Mouse (Mus musculus): ENCODE data around the gene Lrrc8b.

DNA sequence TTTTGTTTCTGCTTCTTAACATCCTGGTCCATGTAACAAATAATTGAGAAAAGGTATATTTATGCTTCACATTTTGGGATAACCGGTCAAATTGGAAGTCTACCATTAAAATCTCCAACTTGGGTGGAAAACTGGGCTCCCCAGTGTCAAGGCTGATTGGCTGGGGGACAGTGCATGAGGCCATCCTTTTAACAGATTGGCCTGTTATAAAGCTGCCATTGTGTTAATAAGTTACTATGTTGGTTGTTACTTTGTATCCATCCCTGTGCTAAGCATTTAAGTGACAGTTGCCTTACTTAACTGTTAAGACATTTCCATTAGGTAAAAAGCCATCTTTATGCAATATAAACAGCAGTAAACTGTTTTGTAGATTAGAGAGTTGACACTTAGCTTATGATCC, 45.5 kb downstream of the Lrrc8b start:
- TF ChIP-seq CTCF (conservative IDR thresholded peaks at IDR 0.05; ENCODE audit: low read length), result no peak
- TF ChIP-seq NANOG (IDR thresholded peaks at IDR 0.05; ENCODE audit: borderline replicate concordance, low read length), result no peak
- TF ChIP-seq POU5F1 (IDR thresholded peaks at IDR 0.05; ENCODE audit: borderline replicate concordance, low read length), result no peak

Data from E14TG2a.4 (cell line).